Mouse (Mus musculus): ENCODE data around the gene Dad1. TPM values are rescaled to one million over a fixed set of nuclear protein-coding genes. Genes with fewer than 3 reads are reported as not detected.

Dad1 gene
- polyA plus RNA-seq, 1 experiment from 2014 or later = 344 TPM

DNA sequence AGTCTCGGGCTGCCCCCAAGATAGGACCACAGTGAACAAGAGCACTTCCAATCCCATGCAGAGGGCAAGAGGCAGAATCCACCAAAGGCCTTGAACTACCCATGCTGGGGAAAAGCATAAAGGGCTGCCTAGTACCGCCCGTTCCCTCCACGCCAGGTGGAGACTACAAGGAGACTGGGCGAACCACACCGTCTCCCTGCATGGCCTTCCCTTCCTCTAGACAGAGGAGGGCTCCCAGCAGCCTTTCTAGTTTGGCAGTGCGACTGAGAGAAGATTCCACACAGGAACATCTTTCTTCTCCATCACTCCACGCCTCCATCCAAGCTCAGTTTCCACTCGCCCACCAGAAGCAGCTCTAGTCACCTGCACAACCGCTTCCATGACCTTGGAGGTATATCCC lies 14.1 kb upstream of the Dad1 start:
- no peak for ATAC-seq
- no peak overlapping the region for H3K4me2 ChIP-seq (ENCODE audit: low read length)
- H3K4me1 ChIP-seq (ENCODE audit: control insufficient read depth, insufficient read depth, low read length) = no peaks in the 10 kb centered on the region
- H3K9me3 ChIP-seq (replicated peaks; ENCODE audit: control insufficient read depth, low read length, poor library complexity, severe bottlenecking) = no peaks in the 10 kb centered on the region
- no peak overlapping the region for H3K27ac ChIP-seq (ENCODE audit: low read length)
- H3K4me3 ChIP-seq (ENCODE audit: low read depth, low read length) = no peak overlapping the region
- H3K27me3 ChIP-seq (ENCODE audit: control insufficient read depth, insufficient read depth, low read depth, low read length) = no peaks in the 10 kb centered on the region
- H3K9ac ChIP-seq (ENCODE audit: low read depth, low read length) = no peak overlapping the region
- no peaks in the 10 kb centered on the region; the same call in 1 of the 2 replicates for H3K36me3 ChIP-seq (ENCODE audit: control insufficient read depth, insufficient read depth, low read length)
- WGBS = 91% methylated on average over 10 of the region's 10 CpGs

DNA sequence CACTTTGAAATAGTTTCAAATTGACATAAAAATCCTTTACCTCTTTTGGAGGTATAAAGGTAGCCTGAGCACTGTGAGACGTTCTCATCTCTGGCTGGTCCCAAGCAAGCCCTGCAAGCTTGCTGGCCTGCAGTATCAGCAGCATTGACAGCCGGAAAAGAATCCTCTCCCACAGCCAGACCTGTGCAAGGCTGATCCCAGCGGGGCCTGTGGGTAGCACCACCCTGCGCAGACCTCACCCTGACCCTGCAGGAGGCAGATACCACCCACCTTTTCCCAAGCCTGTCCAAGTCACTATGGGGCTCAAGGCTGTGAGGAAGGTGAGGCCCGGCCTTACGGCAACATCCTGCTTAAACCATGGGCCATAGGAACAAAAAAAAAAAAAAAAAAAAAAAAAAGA lies 12.0 kb upstream of the Dad1 start:
- no peak overlapping the region for H3K9ac ChIP-seq (ENCODE audit: low read depth, low read length)
- no peak overlapping the region for H3K4me3 ChIP-seq (ENCODE audit: low read depth, low read length)
- H3K9me3 ChIP-seq (replicated peaks; ENCODE audit: control insufficient read depth, low read length, poor library complexity, severe bottlenecking) = no peaks in the 10 kb centered on the region
- H3K27ac ChIP-seq (ENCODE audit: low read length) = no peak overlapping the region
- H3K4me2 ChIP-seq (ENCODE audit: low read length) = no peak overlapping the region
- WGBS = 78% methylated on average over 6 of the region's 6 CpGs
- ATAC-seq = no peak
- no peaks in the 10 kb centered on the region for H3K27me3 ChIP-seq (ENCODE audit: control insufficient read depth, insufficient read depth, low read depth, low read length)
- no peaks in the 10 kb centered on the region for H3K4me1 ChIP-seq (ENCODE audit: control insufficient read depth, insufficient read depth, low read length)
- no peaks in the 10 kb centered on the region; the same call in 1 of the 2 replicates for H3K36me3 ChIP-seq (ENCODE audit: control insufficient read depth, insufficient read depth, low read length)

DNA sequence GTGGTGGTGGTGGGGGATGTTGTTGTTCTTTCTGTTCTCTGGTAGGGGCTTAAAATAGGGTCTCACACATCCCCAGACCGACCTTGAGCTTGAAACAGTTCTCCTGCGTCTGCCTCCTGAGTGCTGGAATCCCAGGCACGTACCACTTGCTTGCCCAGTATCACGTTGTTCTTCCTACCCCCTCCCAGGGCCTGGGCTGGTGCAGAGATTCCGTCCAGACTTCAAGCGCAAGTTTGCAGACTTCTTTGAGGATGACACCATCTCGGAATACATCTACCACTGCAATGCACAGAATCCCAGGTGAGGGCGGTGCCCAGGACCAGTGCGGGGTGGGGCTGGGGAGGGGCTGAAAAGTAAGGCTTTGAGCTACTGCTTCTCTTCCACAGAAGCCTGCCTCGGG lies 11.2 kb upstream of the Dad1 start:
- H3K4me2 ChIP-seq (ENCODE audit: low read length) = no peak overlapping the region
- H3K36me3 ChIP-seq (ENCODE audit: control insufficient read depth, insufficient read depth, low read length) = no peaks in the 10 kb centered on the region; the same call in 1 of the 2 replicates
- WGBS = 48% methylated on average over 10 of the region's 10 CpGs
- H3K9ac ChIP-seq (ENCODE audit: low read depth, low read length) = no peak overlapping the region
- H3K27me3 ChIP-seq (ENCODE audit: control insufficient read depth, insufficient read depth, low read depth, low read length) = no peaks in the 10 kb centered on the region
- no peaks in the 10 kb centered on the region for H3K9me3 ChIP-seq (replicated peaks; ENCODE audit: control insufficient read depth, low read length, poor library complexity, severe bottlenecking)
- no peaks in the 10 kb centered on the region for H3K4me1 ChIP-seq (ENCODE audit: control insufficient read depth, insufficient read depth, low read length)
- H3K27ac ChIP-seq (ENCODE audit: low read length) = no peak overlapping the region
- no peak for ATAC-seq
- no peak overlapping the region for H3K4me3 ChIP-seq (ENCODE audit: low read depth, low read length)

DNA sequence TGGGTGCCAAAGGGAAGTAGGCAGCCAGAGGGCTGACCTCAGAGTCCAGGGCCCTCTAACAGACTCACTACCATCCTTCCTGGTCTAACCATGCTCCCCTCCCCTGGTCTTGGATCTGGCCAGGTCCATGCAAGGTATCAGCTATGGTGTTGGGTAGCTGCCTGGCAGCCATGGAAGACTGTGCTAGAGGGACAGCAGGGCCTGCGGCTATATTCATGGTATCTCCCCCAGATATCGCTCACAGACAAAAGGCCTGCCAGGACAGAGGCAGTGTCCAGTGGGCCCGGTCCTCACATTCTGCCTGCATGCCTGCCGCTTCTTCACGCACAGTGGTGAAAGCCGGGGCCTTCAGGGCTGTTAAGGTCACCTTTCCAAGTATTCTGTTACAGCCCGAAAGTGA lies 10.3 kb upstream of the Dad1 start:
- no peak for ATAC-seq
- Histone ChIP-seq H3K9ac (ENCODE audit: low read depth, low read length) (no peak overlapping the region), H3K27me3 (ENCODE audit: control insufficient read depth, insufficient read depth, low read depth, low read length) (no peaks in the 10 kb centered on the region), H3K4me1 (ENCODE audit: control insufficient read depth, insufficient read depth, low read length) (peaks cover 6% of the 10 kb centered on the region), H3K4me2 (ENCODE audit: low read length) (no peak overlapping the region), H3K4me3 (ENCODE audit: low read depth, low read length) (no peak overlapping the region), H3K27ac (ENCODE audit: low read length) (no peak overlapping the region), H3K36me3 (ENCODE audit: control insufficient read depth, insufficient read depth, low read length) (no peaks in the 10 kb centered on the region; the same call in 1 of the 2 replicates), H3K9me3 (replicated peaks; ENCODE audit: control insufficient read depth, low read length, poor library complexity, severe bottlenecking) (no peaks in the 10 kb centered on the region)
- WGBS = 92% methylated on average over 7 of the region's 7 CpGs

DNA sequence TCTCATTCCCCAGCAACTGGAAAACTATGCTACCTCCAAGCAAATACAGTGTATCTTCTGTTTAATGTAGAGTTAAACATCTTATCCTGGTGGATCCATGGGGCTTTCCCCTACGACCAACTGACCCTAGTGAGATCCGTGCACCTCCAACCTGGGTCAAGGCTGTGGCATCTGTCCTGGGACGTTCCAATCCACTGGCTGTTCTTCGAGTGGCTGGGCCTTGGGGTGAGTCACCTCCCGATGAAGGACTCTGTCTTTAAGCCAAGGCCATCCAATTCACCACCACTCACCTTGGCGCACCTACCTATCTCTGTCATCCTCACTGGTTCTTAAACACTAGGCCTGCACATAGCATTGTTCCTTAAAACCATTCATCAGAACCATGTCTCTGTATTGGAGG lies 9.2 kb upstream of the Dad1 start:
- no peak overlapping the region for H3K27ac ChIP-seq (ENCODE audit: low read length)
- no peak overlapping the region for H3K4me3 ChIP-seq (ENCODE audit: low read depth, low read length)
- no peaks in the 10 kb centered on the region; the same call in 1 of the 2 replicates for H3K36me3 ChIP-seq (ENCODE audit: control insufficient read depth, insufficient read depth, low read length)

DNA sequence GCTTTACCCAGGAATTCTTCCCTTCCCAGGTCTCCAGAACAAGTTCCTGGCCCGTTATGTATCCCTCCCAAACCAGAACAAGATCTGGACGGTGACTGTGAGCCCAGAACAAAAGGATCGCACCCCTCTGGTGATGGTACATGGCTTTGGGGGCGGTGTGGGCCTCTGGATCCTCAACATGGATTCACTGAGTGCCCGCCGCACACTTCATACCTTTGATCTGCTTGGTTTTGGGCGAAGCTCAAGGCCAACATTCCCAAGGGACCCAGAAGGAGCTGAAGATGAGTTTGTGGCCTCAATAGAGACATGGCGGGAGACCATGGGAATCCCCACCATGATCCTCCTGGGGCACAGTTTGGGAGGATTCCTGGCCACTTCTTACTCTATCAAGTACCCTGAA lies 8.7 kb upstream of the Dad1 start:
- no peak overlapping the region for H3K4me2 ChIP-seq (ENCODE audit: low read length)
- H3K36me3 ChIP-seq (ENCODE audit: control insufficient read depth, insufficient read depth, low read length) = no peaks in the 10 kb centered on the region; the same call in 1 of the 2 replicates
- H3K9me3 ChIP-seq (replicated peaks; ENCODE audit: control insufficient read depth, low read length, poor library complexity, severe bottlenecking) = no peaks in the 10 kb centered on the region
- no peaks in the 10 kb centered on the region for H3K27me3 ChIP-seq (ENCODE audit: control insufficient read depth, insufficient read depth, low read depth, low read length)
- no peak for ATAC-seq
- no peak overlapping the region for H3K27ac ChIP-seq (ENCODE audit: low read length)
- WGBS = 93% methylated on average over 8 of the region's 8 CpGs
- no peak overlapping the region for H3K4me3 ChIP-seq (ENCODE audit: low read depth, low read length)
- H3K4me1 ChIP-seq (ENCODE audit: control insufficient read depth, insufficient read depth, low read length) = peaks cover 6% of the 10 kb centered on the region
- H3K9ac ChIP-seq (ENCODE audit: low read depth, low read length) = no peak overlapping the region

More for the DNA sequence above, 9.2 kb upstream of the Dad1 start:
- Histone ChIP-seq H3K9me3 (replicated peaks; ENCODE audit: control insufficient read depth, low read length, poor library complexity, severe bottlenecking) (no peaks in the 10 kb centered on the region), H3K4me2 (ENCODE audit: low read length) (no peak overlapping the region), H3K9ac (ENCODE audit: low read depth, low read length) (no peak overlapping the region), H3K27me3 (ENCODE audit: control insufficient read depth, insufficient read depth, low read depth, low read length) (no peaks in the 10 kb centered on the region), H3K4me1 (ENCODE audit: control insufficient read depth, insufficient read depth, low read length) (peaks cover 6% of the 10 kb centered on the region)
- 92% methylated on average over 6 of the region's 6 CpGs for WGBS
- ATAC-seq = no peak

DNA sequence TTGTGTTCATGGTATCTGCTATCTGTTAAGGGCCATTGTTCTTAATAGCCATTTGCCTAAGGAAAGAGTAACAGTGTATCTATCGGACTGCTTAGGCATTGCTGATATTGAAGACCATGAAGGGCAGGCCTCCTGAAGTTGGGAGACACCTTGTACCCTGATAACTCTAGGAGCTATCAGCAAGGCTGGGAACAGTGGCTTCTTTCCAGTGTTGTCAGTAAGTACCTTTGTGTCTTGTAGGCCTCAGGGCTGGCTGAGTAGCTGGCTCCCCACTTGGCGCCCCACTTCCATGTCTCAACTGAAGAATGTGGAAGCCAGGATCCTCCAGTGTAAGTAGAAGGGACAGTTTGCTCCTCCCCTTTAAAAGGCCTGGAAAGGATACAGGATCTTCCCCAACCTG lies 7.5 kb upstream of the Dad1 start:
- WGBS = 97% methylated on average over 2 of the region's 2 CpGs
- Histone ChIP-seq H3K27ac (ENCODE audit: low read length) (no peak overlapping the region), H3K4me2 (ENCODE audit: low read length) (no peak overlapping the region), H3K36me3 (ENCODE audit: control insufficient read depth, insufficient read depth, low read length) (no peaks in the 10 kb centered on the region), H3K4me3 (ENCODE audit: low read depth, low read length) (no peak overlapping the region), H3K4me1 (ENCODE audit: control insufficient read depth, insufficient read depth, low read length) (peaks cover 6% of the 10 kb centered on the region), H3K27me3 (ENCODE audit: control insufficient read depth, insufficient read depth, low read depth, low read length) (no peaks in the 10 kb centered on the region), H3K9me3 (replicated peaks; ENCODE audit: control insufficient read depth, low read length, poor library complexity, severe bottlenecking) (no peaks in the 10 kb centered on the region), H3K9ac (ENCODE audit: low read depth, low read length) (no peak overlapping the region)
- ATAC-seq = no peak

DNA sequence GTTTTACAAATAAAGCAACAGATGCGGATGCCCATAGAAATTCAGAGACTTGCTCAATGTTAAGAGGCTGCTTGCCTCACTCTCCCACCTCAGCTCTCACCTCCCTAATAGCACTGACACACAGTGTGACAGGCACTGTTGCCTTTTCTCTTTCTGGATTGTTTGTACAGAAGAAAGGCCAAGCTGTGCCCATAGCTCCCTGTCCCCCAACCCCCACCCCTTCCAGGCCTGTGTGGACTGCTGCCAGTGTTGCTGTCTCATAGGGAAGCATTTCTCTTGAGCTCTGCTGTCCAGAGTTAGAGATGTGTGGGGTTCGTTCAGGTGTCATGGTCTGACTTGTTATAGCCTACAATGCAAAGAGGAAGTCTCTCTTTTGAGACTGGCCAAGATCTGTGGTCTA lies 6.3 kb upstream of the Dad1 start:
- H3K27me3 ChIP-seq (ENCODE audit: control insufficient read depth, insufficient read depth, low read depth, low read length) = no peaks in the 10 kb centered on the region
- H3K9me3 ChIP-seq (replicated peaks; ENCODE audit: control insufficient read depth, low read length, poor library complexity, severe bottlenecking) = no peaks in the 10 kb centered on the region
- H3K4me3 ChIP-seq (ENCODE audit: low read depth, low read length) = no peak overlapping the region
- no peak overlapping the region for H3K27ac ChIP-seq (ENCODE audit: low read length)
- no peak overlapping the region for H3K9ac ChIP-seq (ENCODE audit: low read depth, low read length)
- no peak for ATAC-seq
- H3K36me3 ChIP-seq (ENCODE audit: control insufficient read depth, insufficient read depth, low read length) = no peaks in the 10 kb centered on the region
- peaks cover 6% of the 10 kb centered on the region for H3K4me1 ChIP-seq (ENCODE audit: control insufficient read depth, insufficient read depth, low read length)
- 74% methylated on average over 2 of the region's 2 CpGs for WGBS
- H3K4me2 ChIP-seq (ENCODE audit: low read length) = peak overlapping the region; percentile 85

DNA sequence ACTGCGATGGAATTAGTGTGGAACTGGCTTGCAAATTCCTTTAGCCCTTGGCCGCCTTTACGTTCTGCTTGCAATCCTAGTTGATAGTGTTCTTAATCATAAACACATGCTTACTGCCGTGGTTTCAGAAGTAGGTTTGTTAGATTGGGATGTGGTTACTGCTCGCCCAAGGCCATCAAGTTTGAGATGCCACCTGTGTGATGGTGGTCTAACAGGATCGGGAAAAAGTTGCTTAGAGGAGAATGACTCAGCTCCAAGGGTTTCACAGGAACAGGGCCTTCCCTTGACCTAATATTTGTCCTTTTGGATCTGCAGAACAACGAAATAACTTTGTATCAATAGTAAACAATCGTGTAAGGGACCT lies 5.8 kb upstream of the Dad1 start:
- Histone ChIP-seq H3K4me1 (ENCODE audit: control insufficient read depth, insufficient read depth, low read length) (peaks cover 9% of the 10 kb centered on the region), H3K9ac (ENCODE audit: low read depth, low read length) (peak overlapping the region; percentile 79), H3K4me3 (ENCODE audit: low read depth, low read length) (peak overlapping the region; percentile 68), H3K4me2 (ENCODE audit: low read length) (peak overlapping the region; percentile 85), H3K9me3 (replicated peaks; ENCODE audit: control insufficient read depth, low read length, poor library complexity, severe bottlenecking) (no peaks in the 10 kb centered on the region), H3K27ac (ENCODE audit: low read length) (peak overlapping the region; percentile 71; the same call in 1 of the 2 replicates), H3K27me3 (ENCODE audit: control insufficient read depth, insufficient read depth, low read depth, low read length) (no peaks in the 10 kb centered on the region), H3K36me3 (ENCODE audit: control insufficient read depth, insufficient read depth, low read length) (no peaks in the 10 kb centered on the region)
- no peak for ATAC-seq
- WGBS = 24% methylated on average over 8 of the region's 8 CpGs
